Mouse (Mus musculus): ENCODE data around the gene C8g. TPM values are rescaled to one million over a fixed set of nuclear protein-coding genes. Genes with fewer than 3 reads are reported as not detected.
A peak's percentile ranks its signal among the peaks of the same experiment; 100 is the strongest.

The C8g gene
- polyA plus RNA-seq, 1 experiment from 2014 or later = 3.7 TPM

DNA sequence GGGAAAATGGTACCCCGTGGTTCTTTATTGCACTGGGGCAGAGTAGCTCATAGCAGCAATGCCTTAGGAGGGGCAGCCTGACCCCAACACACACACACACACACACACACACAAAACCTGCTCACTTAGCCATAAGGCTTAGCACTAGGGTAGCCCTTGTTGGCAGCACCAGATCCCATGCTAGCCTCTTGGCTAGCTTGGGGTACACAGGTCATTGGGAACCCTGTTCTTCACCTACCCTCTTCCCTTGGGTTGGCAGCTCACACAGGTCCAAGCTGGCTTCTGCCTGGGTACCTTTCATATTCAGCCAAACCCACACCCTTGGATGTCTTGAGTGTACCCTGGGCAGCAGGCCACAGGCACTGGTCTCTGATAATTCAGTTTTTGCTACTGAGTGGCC is 3.5 kb upstream of the C8g start:
- H3K9me3 ChIP-seq (replicated peaks; ENCODE audit: control insufficient read depth, low read length) = no peaks in the 10 kb centered on the region
- H3K36me3 ChIP-seq (ENCODE audit: control insufficient read depth, insufficient read depth, low read length) = 0 out of 2 replicates have a peak, but pooled peaks cover 7% of the 10 kb centered on the region
- 90% methylated on average over 1 of the region's 1 CpGs for WGBS (ENCODE audit: insufficient replicate concordance)
- no peak overlapping the region for H3K9ac ChIP-seq (ENCODE audit: low read depth, low read length)
- no peak overlapping the region for H3K4me2 ChIP-seq
- peaks cover 8% of the 10 kb centered on the region for H3K4me1 ChIP-seq (ENCODE audit: control insufficient read depth, insufficient read depth, low read length)
- ATAC-seq (replicated peaks; ENCODE audit: insufficient number of reproducible peaks, low FRiP score, low TSS enrichment) = no peak
- no peak overlapping the region for H3K4me3 ChIP-seq (ENCODE audit: low read depth, low read length)
- no peaks in the 10 kb centered on the region for H3K27me3 ChIP-seq (ENCODE audit: control insufficient read depth, insufficient read depth, low read length)
- no peak overlapping the region for H3K27ac ChIP-seq (ENCODE audit: low read depth, low read length)

DNA sequence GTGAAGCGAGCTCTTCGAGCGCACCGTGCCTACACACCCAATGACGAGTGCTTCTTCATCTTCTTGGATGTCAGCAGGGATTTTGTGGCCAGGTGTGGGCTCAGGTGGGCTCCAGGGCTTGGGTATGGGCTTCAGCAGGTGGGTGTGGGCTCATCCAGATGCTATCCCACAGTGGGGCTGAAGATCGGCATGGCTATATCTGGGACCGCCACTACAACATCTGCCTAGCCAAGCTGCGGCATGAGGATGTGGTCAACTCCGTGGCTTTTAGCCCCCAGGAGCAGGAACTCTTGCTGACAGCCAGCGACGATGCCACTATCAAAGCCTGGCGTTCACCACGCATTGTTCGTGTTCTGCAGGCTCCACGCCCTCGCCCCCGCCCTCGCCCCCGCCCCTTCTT is 3.0 kb upstream of the C8g start:
- WGBS (ENCODE audit: insufficient replicate concordance) = 88% methylated on average over 19 of the region's 19 CpGs
- Histone ChIP-seq H3K4me3 (ENCODE audit: low read depth, low read length) (no peak overlapping the region), H3K27me3 (ENCODE audit: control insufficient read depth, insufficient read depth, low read length) (no peaks in the 10 kb centered on the region), H3K27ac (ENCODE audit: low read depth, low read length) (no peak overlapping the region), H3K9ac (ENCODE audit: low read depth, low read length) (no peak overlapping the region), H3K4me2 (no peak overlapping the region), H3K36me3 (ENCODE audit: control insufficient read depth, insufficient read depth, low read length) (0 out of 2 replicates have a peak, but pooled peaks cover 7% of the 10 kb centered on the region), H3K4me1 (ENCODE audit: control insufficient read depth, insufficient read depth, low read length) (peaks cover 8% of the 10 kb centered on the region), H3K9me3 (replicated peaks; ENCODE audit: control insufficient read depth, low read length) (no peaks in the 10 kb centered on the region)
- ATAC-seq (replicated peaks; ENCODE audit: insufficient number of reproducible peaks, low FRiP score, low TSS enrichment) = no peak

DNA sequence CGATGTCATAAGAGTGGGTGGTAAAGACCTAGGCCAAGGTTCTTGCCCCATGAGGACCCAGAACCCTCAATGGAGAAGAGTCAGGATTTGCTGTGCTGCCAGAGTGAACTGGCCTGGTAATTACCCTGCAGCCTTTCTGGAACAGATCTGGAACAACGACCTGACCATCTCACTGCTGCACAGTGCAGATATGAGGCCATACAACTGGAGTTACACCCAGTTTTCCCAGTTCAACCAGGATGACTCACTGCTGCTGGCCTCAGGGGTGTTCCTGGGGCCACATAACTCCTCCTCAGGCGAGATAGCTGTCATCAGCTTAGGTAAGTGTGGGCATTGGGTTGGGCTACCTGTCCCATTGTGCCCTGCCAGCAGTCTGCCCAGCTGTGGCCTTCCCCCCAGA is 1.2 kb upstream of the C8g start:
- no peak overlapping the region for H3K27ac ChIP-seq (ENCODE audit: low read depth, low read length)
- 0 out of 2 replicates have a peak, but pooled peaks cover 7% of the 10 kb centered on the region for H3K36me3 ChIP-seq (ENCODE audit: control insufficient read depth, insufficient read depth, low read length)
- no peak overlapping the region for H3K4me2 ChIP-seq
- H3K27me3 ChIP-seq (ENCODE audit: control insufficient read depth, insufficient read depth, low read length) = no peaks in the 10 kb centered on the region
- no peak overlapping the region for H3K4me3 ChIP-seq (ENCODE audit: low read depth, low read length)
- H3K4me1 ChIP-seq (ENCODE audit: control insufficient read depth, insufficient read depth, low read length) = peaks cover 12% of the 10 kb centered on the region
- no peak overlapping the region for H3K9ac ChIP-seq (ENCODE audit: low read depth, low read length)
- no peak for ATAC-seq (replicated peaks; ENCODE audit: insufficient number of reproducible peaks, low FRiP score, low TSS enrichment)
- no peaks in the 10 kb centered on the region for H3K9me3 ChIP-seq (replicated peaks; ENCODE audit: control insufficient read depth, low read length)
- WGBS (ENCODE audit: insufficient replicate concordance) = 79% methylated on average over 3 of the region's 3 CpGs

DNA sequence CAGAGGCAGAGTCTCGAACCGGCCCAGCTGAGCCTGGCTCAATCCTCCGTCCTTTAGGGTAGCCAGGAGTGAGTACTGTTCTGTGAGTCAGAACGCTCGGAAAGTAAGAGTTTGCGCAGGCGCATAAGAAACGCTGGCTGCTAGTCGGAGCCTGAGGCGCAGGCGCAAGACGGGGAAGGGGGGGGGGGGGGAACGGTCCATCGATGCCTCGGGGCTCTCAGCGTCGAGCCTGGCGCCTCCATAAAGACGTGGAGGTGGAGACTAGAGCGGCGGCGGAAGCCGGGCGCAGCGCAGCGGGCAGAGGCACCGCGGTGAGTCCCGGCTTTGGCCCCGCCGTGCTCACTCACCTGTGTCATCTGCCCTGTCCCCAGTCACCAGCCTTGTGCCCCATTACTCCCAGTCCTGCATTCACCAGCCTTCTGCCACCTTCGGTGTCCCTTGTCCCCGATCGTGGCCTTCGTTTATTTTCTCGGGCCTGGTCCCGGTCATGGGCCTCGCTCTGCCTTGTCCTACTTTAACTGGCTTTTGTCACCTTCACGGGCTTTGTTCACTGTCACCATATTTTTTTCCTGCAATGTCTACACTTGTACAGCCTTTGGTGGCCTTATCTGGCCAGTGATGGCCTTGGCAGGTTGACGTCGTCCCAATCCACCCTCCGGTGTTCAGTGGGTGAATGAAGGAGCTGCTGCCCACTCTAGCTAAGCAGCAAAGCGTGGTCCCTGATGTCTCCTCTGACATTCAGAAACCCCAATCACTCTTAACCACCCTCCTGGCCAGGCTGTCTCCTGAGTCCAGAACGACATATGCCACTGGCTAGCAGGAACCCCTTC is 728 bp downstream of the C8g start, which contains the start of gene Fbxw5:
Gene Fbxw5, plus strand, starts transcription at position 175 of the 830 bp plus-strand sequence.
- Histone ChIP-seq H3K36me3 (ENCODE audit: control insufficient read depth, insufficient read depth, low read length) (0 out of 2 replicates have a peak, but pooled peaks cover 7% of the 10 kb centered on the region), H3K4me2 (peak within 1 kb of the TSS; percentile 98), H3K4me3 (ENCODE audit: low read depth, low read length) (peak within 1 kb of the TSS; percentile 96), H3K27ac (ENCODE audit: low read depth, low read length) (peak within 1 kb of the TSS; percentile 70), H3K27me3 (ENCODE audit: control insufficient read depth, insufficient read depth, low read length) (no peaks in the 10 kb centered on the region), H3K9ac (ENCODE audit: low read depth, low read length) (peak within 1 kb of the TSS; percentile 98), H3K9me3 (replicated peaks; ENCODE audit: control insufficient read depth, low read length) (no peaks in the 10 kb centered on the region), H3K4me1 (ENCODE audit: control insufficient read depth, insufficient read depth, low read length) (peaks cover 12% of the 10 kb centered on the region)
- under 1% methylated on average over 36 of the region's 44 CpGs for WGBS (ENCODE audit: insufficient replicate concordance)
- peak; percentile 81 for ATAC-seq (replicated peaks; ENCODE audit: insufficient number of reproducible peaks, low FRiP score, low TSS enrichment)

DNA sequence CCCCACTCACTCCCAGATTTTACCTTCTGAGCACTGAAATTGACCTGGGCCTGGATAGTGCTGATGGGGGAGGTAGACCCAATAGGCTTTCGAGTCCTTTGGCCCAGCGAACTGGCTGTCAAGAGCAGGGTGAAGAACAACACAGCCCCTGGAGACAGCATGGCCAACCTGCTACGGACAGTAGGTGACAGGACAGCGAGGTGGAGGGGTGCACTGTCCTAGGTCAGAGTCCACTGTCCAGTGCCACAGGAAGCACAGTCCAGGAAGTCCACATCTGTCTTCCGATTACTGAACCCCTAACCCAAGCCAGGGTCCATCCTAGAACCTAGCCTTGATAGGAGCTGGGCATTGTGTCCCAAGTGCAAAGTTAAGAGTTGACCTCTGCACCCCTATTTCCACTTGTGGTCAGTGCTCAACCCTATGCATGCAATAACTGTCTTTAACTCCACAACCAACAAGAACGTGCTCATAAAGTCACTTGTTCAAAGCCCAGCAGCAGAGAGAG is 1.4 kb downstream of the C8g start:
- ATAC-seq (replicated peaks; ENCODE audit: insufficient number of reproducible peaks, low FRiP score, low TSS enrichment) = no peak
- H3K4me2 ChIP-seq = peak overlapping the region; percentile 98
- H3K27ac ChIP-seq (ENCODE audit: low read depth, low read length) = 0 out of 2 replicates have a peak overlapping the region, but pooled peaks have one; percentile 18
- 67% methylated on average over 6 of the region's 6 CpGs for WGBS (ENCODE audit: insufficient replicate concordance)
- H3K4me3 ChIP-seq (ENCODE audit: low read depth, low read length) = peak overlapping the region; percentile 96
- H3K4me1 ChIP-seq (ENCODE audit: control insufficient read depth, insufficient read depth, low read length) = peaks cover 12% of the 10 kb centered on the region
- H3K27me3 ChIP-seq (ENCODE audit: control insufficient read depth, insufficient read depth, low read length) = no peaks in the 10 kb centered on the region
- H3K9ac ChIP-seq (ENCODE audit: low read depth, low read length) = peak overlapping the region; percentile 98
- no peaks in the 10 kb centered on the region for H3K9me3 ChIP-seq (replicated peaks; ENCODE audit: control insufficient read depth, low read length)
- H3K36me3 ChIP-seq (ENCODE audit: control insufficient read depth, insufficient read depth, low read length) = 0 out of 2 replicates have a peak, but pooled peaks cover 5% of the 10 kb centered on the region

DNA sequence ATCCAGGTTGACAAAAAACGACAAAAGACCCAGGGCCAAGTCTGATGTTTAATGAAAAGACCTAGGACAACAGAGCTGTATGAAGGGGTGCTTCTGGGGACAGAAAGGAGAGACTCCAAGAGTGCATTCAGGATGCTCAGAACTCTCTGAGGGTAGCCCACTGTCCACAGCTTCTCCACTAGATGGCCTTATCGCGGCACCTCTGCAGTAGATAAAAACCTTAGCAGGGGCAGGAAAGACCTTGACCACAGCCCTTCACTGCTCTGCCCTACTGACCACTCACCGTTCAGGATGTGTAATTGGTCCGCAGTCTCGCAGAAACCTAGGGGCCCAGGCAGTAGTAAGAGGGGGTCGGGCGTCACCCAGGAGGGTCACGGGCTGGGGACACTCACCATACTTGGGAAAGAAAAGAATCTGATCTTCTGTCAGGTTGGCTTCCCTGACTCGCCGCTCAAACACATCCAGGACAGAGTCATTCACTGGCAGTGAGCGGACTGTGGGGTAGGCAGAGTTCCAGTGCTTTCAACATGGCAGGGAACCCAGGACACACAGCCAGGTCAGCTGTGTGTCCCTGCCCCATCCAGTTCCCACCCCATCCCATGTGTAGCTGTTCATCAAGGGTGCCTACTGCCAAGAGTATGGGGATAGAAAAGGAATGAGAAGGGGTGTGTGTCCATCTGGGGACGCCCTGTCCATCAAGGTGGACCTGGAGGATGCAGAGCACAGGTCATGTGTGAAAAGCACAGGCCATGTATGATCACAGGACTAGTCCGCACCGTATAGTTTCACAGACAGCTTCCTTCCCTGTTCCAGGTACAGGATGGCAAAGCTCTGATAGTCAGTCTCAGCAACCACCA is 2.7 kb downstream of the C8g start:
- H3K9ac ChIP-seq (ENCODE audit: low read depth, low read length) = no peak overlapping the region
- H3K4me2 ChIP-seq = no peak overlapping the region
- 67% methylated on average over 15 of the region's 15 CpGs for WGBS (ENCODE audit: insufficient replicate concordance)
- H3K27me3 ChIP-seq (ENCODE audit: control insufficient read depth, insufficient read depth, low read length) = no peaks in the 10 kb centered on the region
- 0 out of 2 replicates have a peak, but pooled peaks cover 2% of the 10 kb centered on the region for H3K36me3 ChIP-seq (ENCODE audit: control insufficient read depth, insufficient read depth, low read length)
- no peak overlapping the region for H3K27ac ChIP-seq (ENCODE audit: low read depth, low read length)
- ATAC-seq (replicated peaks; ENCODE audit: insufficient number of reproducible peaks, low FRiP score, low TSS enrichment) = no peak
- H3K4me3 ChIP-seq (ENCODE audit: low read depth, low read length) = no peak overlapping the region
- H3K4me1 ChIP-seq (ENCODE audit: control insufficient read depth, insufficient read depth, low read length) = peaks cover 12% of the 10 kb centered on the region
- H3K9me3 ChIP-seq (replicated peaks; ENCODE audit: control insufficient read depth, low read length) = no peaks in the 10 kb centered on the region

DNA sequence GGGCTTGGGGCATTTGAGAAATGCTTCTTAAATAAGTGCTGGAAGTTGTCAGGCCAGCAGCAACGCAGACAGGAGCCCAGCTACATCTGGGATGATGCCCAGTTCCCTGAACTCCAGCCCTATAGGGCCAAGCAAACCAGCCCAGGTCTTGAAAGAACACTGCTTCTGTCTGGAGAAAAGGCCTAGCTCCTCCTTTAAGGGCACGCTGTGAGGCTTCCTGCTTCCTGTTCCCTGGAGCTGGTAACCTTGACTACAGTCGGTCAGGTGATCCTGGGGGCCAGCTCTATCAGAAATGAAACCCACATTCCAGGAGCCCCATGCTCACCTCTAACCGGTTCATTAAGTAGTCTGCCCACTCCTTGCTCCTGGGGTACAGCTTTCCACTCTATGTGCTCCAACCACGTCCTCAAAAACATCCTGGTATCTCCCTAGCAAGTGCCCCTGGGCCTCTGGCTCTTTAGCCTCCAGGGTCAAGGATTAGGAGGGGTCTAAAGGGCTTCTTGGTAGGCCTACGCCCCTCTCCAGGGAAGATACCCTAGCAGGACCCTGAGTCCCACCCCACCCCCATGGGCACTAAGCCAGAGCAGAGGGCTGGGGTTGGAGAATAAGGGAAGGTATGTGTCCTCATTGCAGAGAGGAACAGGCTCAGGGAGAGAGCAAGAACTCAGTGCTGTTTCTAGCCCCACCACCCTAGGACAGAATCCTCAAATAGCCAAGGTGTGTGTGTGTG is 3.5 kb downstream of the C8g start:
- Histone ChIP-seq H3K9me3 (replicated peaks; ENCODE audit: control insufficient read depth, low read length) (no peaks in the 10 kb centered on the region), H3K36me3 (ENCODE audit: control insufficient read depth, insufficient read depth, low read length) (no peaks in the 10 kb centered on the region), H3K4me3 (ENCODE audit: low read depth, low read length) (no peak overlapping the region), H3K27ac (ENCODE audit: low read depth, low read length) (no peak overlapping the region), H3K9ac (ENCODE audit: low read depth, low read length) (no peak overlapping the region), H3K4me2 (no peak overlapping the region), H3K4me1 (ENCODE audit: control insufficient read depth, insufficient read depth, low read length) (peaks cover 12% of the 10 kb centered on the region), H3K27me3 (ENCODE audit: control insufficient read depth, insufficient read depth, low read length) (no peaks in the 10 kb centered on the region)
- no peak for ATAC-seq (replicated peaks; ENCODE audit: insufficient number of reproducible peaks, low FRiP score, low TSS enrichment)
- 62% methylated on average over 6 of the region's 6 CpGs for WGBS (ENCODE audit: insufficient replicate concordance)

DNA sequence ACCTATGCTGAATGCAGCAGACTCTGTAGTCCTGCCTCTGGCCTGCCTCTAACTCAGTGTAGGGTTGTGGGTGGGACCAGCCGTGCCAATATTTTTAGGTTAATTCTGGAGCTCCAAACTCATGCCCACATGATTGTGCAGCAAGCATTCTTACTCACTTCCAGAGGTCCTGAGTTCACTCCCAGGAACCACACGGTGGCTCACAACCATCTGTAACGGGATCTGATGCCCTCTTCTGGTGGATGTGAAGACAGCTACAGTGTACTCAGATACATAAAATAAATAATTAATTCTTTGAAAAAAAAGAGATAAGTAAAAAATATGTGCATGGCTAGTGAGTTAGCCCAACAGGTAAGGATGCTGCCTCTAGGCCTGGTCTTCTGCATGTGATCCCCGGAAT is 5.1 kb downstream of the C8g start:
- H3K9ac ChIP-seq (ENCODE audit: low read depth, low read length) = no peak overlapping the region
- no peak for ATAC-seq (replicated peaks; ENCODE audit: insufficient number of reproducible peaks, low FRiP score, low TSS enrichment)
- no peaks in the 10 kb centered on the region for H3K36me3 ChIP-seq (ENCODE audit: control insufficient read depth, insufficient read depth, low read length)
- H3K4me1 ChIP-seq (ENCODE audit: control insufficient read depth, insufficient read depth, low read length) = peaks cover 6% of the 10 kb centered on the region
- H3K9me3 ChIP-seq (replicated peaks; ENCODE audit: control insufficient read depth, low read length) = no peaks in the 10 kb centered on the region
- no peak overlapping the region for H3K4me2 ChIP-seq
- 45% methylated on average over 4 of the region's 4 CpGs for WGBS (ENCODE audit: insufficient replicate concordance)
- no peaks in the 10 kb centered on the region for H3K27me3 ChIP-seq (ENCODE audit: control insufficient read depth, insufficient read depth, low read length)
- H3K4me3 ChIP-seq (ENCODE audit: low read depth, low read length) = no peak overlapping the region
- no peak overlapping the region for H3K27ac ChIP-seq (ENCODE audit: low read depth, low read length)
